Mouse (Mus musculus): ENCODE data around the gene Cd84.
"Not testable (repeated sequence)": the region's sequence is repeated elsewhere in the genome, so short reads cannot be mapped to it uniquely, and the experiment has no call there.

Gene Cd84

DNA sequence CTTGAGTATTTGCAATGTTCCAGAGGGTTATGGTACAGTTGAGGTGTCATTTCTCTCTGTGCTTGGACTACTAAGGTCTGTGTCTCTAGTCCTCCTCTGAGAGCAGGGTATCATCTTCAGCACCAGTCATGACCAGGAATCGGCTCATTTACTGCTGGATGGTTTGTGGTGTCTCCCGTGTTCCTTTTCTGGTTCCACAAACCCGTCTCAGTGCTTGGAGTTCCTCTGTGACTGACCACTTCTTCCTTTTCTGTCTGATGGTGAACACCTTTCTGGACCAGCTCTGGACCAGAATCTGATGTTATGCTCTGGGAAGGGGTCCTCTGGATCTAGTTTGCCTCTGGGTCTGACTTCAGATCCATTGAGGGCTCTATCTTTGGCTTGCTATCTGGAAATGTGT, at the start of gene Cd84:
Cd84 (plus strand) TSS at position 210 of the 400 bp plus-strand sequence.
- DNase-seq (ENCODE audit: low spot score), result no peak

GRCm38 (mm10) chr1:171791491-171791890, 48.0 kb upstream of the Cd84 start:
- DNase-seq (ENCODE audit: low spot score), result no peak

GRCm38 (mm10) chr1:171796185-171796584, 43.3 kb upstream of the Cd84 start:
- DNase-seq (ENCODE audit: low spot score), result no peak

DNA sequence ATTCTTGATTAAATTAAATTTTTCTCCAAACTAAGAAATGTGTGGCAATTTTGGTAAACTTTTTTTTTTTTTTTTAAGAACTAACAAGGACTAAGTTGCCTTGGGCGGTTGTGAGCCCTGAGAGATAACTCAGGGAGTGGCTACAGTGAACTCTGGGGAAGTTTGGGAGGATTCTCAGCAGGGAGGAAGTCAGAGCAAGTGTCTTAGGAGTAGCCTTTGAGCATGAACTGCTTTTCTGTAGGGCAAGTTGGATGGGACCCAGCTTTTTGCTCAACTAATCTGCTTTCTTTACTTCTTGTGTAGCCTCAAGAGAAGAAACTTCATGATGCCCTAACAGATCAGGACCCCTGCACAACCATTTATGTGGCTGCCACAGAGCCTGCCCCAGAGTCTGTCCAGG, 41.7 kb upstream of the Cd84 start:
- no peak for DNase-seq (ENCODE audit: low spot score)

DNA sequence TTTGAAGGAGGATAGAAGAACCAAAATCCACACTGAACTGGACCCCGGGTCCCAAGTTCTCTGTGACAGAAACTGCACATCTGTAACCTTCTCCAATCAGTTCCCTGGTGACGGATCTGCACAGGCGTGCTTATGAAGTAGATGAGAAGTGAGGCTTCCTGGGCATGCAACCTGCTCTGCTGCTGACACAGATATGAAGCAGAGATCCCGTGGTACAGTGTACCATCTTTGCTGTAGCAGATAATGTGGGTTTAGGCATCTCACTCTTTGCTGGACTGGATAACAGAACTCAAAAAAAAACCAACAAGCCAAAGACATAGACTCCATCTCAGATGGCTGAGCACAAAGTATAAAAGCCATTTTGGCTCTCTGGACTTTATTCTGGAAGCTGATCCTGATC, 39.8 kb upstream of the Cd84 start:
- DNase-seq (ENCODE audit: low spot score), result no peak

DNA sequence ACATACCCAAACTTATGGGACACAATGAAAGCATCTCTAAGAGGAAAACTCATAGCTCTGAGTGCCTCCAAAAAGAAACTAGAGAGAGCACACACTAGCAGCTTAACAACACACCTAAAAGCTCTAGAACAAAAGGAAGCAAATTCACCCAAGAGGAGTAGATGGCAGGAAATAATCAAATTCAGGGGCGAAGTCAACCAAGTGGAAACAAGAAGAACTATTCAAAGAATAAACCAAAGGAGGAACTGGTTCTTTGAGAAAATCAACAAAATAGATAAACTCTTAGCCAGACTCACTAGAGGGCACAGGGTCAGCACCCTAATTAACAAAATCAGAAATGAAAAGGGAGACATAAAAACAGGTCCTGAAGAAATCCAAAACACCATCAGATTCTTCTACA, 28.4 kb upstream of the Cd84 start:
- DNase-seq (ENCODE audit: low spot score), result not testable (repeated sequence)

DNA sequence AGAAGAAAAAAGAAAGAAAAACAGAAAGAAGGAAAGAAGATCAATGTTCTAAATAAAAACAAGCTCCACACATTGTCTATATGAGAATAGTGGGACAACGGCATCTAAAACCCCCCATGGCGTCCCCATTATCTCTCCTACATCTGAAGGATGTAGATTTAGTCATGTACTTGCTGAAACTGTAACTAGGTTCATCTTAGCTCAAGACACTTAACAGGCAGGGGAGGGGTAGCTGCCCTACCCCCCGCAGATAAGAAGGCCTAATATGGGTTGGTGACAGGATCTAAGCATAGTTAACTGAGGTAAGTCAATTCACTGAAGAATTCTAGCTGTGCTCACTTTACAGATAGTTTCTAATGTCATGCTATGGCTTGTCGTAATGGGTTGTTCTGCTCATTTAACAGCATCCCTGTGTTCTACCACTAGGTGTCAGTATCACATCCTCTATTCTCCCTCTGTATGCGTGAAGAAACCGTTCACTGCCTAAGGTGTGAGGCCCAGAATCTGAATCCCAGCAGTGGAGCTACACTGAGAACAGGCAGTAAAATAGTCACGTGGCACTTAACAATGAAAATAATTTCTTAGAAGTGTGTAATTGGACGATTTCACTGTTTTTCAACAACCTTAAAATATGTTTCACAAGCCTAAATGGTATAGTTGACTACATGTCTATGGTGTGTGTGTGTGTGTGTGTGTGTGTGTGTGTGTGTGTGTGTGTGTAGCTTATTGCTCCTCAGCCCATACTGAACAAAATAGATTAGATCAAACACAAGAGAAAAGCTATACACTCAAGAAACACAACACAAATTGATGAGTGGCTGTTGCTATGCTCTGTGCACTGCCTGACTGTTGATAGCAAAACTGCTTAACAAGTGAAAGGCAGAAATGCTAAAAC, 23.7 kb upstream of the Cd84 start:
- DNase-seq (ENCODE audit: low spot score), result no peak

- DNase-seq (ENCODE audit: low spot score), result no peak
Observed at GRCm38 (mm10) chr1:171816991-171817390, 22.5 kb upstream of the Cd84 start.

DNA sequence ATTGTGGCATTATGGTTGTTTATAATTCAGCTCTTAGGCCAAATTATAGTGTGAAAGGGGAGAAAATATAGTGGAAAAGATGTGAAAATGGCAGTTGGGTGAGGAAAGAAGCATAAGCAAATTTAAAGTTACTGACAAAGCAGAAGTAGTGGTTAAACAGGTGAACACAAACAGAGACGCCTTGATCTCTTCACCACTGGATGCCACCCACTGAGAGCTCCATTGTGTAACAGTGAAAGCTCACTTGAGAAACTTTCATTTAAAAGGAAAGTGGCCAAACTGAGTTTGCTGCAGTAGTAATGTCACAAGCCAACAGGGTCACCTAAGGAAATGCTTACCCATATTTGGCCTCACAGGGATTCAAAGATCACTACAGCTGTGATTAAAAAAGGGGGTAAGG, 18.2 kb upstream of the Cd84 start:
- DNase-seq (ENCODE audit: low spot score), result no peak

GRCm38 (mm10) chr1:171825462-171825861, 14.0 kb upstream of the Cd84 start:
- DNase-seq (ENCODE audit: low spot score), result no peak

DNA sequence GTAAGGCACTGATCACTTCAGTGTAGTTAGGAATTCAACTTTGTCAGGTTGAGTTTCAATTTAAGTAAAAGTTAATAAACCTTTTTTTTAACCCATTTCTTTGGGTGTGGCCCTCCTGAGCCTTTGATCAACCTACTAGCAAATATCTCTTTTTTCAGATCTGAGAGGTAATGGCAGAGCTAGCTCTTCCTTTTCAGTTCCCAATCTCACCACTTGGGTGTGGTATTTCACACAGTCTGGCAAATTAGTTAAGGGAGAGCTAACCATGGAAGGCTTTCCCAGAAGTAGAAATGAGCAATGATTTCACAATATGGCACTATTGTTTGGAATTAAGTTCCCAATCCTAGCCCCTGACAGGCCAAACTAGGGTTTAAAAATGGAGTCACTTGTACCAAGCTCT, 13.3 kb upstream of the Cd84 start:
- DNase-seq (ENCODE audit: low spot score), result no peak

- no peak for DNase-seq (ENCODE audit: low spot score)
Observed at GRCm38 (mm10) chr1:171827674-171828073, 11.8 kb upstream of the Cd84 start.

DNA sequence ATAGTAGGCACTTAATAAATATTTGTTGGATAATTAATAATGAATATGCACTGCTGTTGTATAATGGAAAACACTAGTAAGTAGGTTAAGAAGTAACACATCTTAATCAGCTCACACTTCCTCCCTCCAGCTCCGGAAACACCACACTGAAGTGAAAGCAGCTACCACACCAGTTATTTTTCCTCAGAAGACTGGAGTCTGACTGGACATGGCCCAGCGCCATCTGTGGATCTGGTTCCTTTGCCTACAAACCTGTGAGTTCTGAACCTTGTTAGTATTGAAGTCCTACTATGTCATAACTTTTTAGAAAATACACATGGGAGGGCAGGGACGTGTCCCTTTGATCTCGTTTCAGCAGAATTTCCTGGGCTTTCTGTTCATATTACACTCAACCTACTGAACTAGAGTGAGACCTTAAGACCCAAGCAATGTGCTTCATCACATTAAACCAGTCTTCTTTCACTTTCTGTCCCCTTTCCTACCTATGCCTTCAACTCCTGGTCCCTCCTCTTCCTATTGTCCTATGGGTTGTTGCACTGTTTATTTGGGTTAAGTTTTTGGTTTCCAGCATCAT, 1.0 kb downstream of the Cd84 start:
- DNase-seq (ENCODE audit: low spot score), result no peak

DNA sequence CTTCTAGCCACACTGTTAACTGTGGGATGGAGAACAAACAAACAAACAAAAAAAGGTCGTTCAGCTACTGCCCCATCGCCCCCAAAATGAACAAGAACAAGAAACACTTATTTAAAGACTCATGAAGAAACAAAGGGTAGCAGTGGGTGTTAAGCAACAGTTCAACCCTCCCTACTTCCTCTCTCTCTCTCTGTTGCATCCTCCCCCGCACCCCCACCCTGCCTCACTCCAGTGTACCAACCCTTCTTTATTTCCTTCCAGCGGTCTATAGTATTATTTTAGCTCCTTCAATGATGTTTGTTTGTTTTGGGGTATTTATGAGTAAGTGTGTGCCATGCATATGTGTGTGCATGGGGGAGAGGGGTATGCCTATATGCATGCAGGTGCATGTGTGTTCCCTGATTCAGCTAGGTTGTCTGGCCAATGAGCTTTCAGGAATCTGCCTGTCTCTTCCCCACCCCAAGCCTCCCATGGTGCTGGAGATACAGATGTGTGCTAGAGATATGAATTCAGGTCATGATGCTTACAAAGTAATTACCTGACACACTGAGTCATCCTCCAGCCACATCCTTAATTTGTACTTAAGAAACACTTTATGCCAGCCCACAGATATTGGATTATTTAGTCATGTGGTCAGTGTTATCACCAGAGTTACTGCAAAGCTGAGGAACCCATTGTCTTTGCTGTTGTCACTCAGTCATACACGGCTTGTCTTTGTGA, 5.7 kb downstream of the Cd84 start:
- no peak for DNase-seq (ENCODE audit: low spot score)

- no peak for DNase-seq (ENCODE audit: low spot score)
Observed at GRCm38 (mm10) chr1:171848201-171848600, 8.7 kb downstream of the Cd84 start.

DNA sequence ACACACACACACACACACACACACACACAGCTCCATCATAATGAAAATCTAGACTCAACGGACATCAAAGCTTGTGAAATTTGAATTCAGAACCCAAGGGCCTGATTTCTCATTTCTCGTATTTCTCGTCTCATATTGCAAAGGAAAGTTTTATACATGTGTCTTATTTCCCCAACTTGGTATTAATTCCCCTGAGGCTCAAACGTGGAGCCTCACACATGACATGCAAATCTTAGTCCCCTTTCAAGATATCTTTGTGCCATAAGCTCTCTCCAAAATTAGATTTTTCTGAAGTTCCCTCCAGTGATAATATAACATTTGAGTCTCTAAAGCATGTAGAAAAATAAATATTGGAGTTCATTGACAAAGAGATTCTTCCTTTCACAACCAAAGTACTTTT, 9.3 kb downstream of the Cd84 start:
- no peak for DNase-seq (ENCODE audit: low spot score)

DNA sequence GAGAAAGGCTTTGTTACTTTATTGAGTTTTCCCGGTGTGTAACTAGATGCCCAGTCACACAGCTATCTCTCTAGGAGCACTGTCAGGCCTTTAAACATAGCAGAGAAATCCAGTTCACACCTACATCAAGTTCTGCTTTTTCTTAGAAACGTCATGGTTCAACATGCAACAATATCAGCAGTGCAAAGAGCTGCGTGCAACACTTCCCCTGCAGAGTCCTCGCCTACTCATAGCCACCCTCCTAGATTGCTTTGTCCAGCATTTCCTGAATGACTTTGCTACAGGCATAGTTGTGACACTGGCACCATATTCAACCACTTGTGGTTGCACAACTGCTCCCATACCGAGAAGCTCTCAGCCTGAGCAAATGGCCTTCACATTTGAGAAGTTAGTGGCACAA, 10.0 kb downstream of the Cd84 start:
- no peak for DNase-seq (ENCODE audit: low spot score)

DNA sequence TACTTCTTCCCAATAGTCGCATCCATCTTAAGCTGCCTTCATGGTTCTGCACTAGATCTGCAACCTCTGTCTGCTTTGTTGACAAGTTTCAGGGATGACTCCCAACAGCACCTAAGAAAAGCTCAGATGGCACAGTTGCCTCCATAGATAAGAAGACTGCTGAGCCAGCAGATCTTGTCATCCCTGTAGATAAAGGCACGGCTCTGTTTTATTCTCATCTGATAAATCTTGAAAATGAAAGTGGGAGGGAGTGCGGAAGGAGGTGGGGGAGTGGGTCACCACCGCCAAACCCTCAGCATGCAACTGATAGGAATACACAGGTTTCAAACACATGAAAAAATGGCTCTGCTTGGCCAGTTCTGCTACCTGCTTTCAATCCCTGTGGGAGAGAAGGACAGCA, 26.0 kb downstream of the Cd84 start:
- no peak for DNase-seq (ENCODE audit: low spot score)

DNA sequence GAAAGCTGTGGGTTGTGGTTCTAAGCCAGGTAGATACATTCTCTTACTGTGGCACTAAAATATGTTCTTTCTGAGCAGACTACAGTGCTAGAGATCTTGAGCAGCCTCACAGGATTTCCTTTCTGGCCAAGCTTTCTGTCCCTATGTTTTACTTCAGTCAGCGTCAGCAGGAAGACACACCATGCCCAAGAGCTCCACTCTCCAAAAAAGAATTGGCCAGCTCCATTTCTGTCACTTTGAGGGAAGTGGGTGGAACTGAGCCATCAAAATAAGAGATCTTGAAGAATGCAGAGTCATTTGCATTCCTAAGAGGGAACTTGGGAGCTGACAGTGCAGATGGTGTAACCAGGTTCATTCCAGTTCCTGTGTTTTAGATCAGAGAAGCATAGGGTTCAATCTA, 47.5 kb downstream of the Cd84 start:
- no peak for DNase-seq (ENCODE audit: low spot score)

DNA sequence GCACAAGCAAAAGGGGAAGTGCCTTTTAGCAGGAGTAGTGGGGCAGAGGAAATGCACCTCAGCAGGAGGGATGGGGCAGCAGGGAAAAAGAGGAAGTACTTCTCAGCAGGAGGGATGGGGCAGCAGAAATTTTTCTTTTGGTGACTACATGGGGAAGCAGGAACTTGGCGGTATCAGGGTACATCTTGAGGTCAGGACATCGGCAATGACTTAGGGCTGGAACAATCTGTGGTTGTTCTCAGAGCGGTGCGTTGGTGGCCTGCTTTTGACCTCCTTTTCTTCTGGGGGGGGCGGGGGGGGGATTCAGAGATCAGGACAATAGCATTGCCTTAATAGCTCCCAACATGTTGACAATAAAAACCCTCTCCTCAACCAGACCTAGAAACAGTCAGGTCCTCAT, 55.9 kb downstream of the Cd84 start, which contains the start of gene Gm10521:
Gm10521 (plus strand) TSS at position 301 of the 400 bp plus-strand sequence.
- not testable (repeated sequence) for DNase-seq (ENCODE audit: low spot score)

- no peak for DNase-seq (ENCODE audit: low spot score)
Observed at GRCm38 (mm10) chr1:171904011-171904410, 64.5 kb downstream of the Cd84 start.

GRCm38 (mm10) chr1:171915638-171916458, 76.4 kb downstream of the Cd84 start:
- DNase-seq (ENCODE audit: low spot score), result no peak

Data from testis, postnatal 10 days (tissue).